Mouse (Mus musculus): ENCODE results near the gene Vcp.

GRCm38 (mm10) chr4:42959382-42959781 is 40.9 kb downstream of the Vcp start:
- no peak for TF ChIP-seq CTCF (IDR thresholded peaks at IDR 0.05; ENCODE audit: low read depth)
- no peak for TF ChIP-seq EP300 (IDR thresholded peaks at IDR 0.05; ENCODE audit: low read depth)

Data from liver, embryonic 14.5 days (tissue).